Mouse (Mus musculus): Measurements from ENCODE around the gene Rubcn. TPM values are rescaled to one million over a fixed set of nuclear protein-coding genes. Genes with fewer than 3 reads are reported as not detected.
"Not testable (repeated sequence)": the region's sequence is repeated elsewhere in the genome, so short reads cannot be mapped to it uniquely, and the experiment has no call there.

The Rubcn gene
- total RNA-seq, 2 experiments from 2014 or later: 4.0 to 6.6 TPM

GRCm38 (mm10) chr16:32875281-32875680, 2.3 kb downstream of the Rubcn start:
- not testable (repeated sequence) for ATAC-seq (replicated peaks; ENCODE audit: low FRiP score, low TSS enrichment, poor library complexity, severe bottlenecking)

GRCm38 (mm10) chr16:32873366-32873765, 4.2 kb downstream of the Rubcn start:
- no peak for ATAC-seq (replicated peaks; ENCODE audit: low FRiP score, low TSS enrichment, poor library complexity, severe bottlenecking)

- no peak for ATAC-seq (replicated peaks; ENCODE audit: low FRiP score, low TSS enrichment, poor library complexity, severe bottlenecking)
Observed at GRCm38 (mm10) chr16:32870231-32870630, 7.3 kb downstream of the Rubcn start.

GRCm38 (mm10) chr16:32867919-32868552, 9.5 kb downstream of the Rubcn start:
- peak; percentile 99 for ATAC-seq (replicated peaks; ENCODE audit: low FRiP score, low TSS enrichment, poor library complexity, severe bottlenecking)

- ATAC-seq (replicated peaks; ENCODE audit: low FRiP score, low TSS enrichment, poor library complexity, severe bottlenecking): no peak
Observed at GRCm38 (mm10) chr16:32866713-32867112, 10.9 kb downstream of the Rubcn start.

GRCm38 (mm10) chr16:32865401-32865800, 12.2 kb downstream of the Rubcn start:
- ATAC-seq (replicated peaks; ENCODE audit: low FRiP score, low TSS enrichment, poor library complexity, severe bottlenecking): no peak

- ATAC-seq (replicated peaks; ENCODE audit: low FRiP score, low TSS enrichment, poor library complexity, severe bottlenecking): no peak
Observed at GRCm38 (mm10) chr16:32861813-32862385, 15.7 kb downstream of the Rubcn start.

- no peak for ATAC-seq (replicated peaks; ENCODE audit: low FRiP score, low TSS enrichment, poor library complexity, severe bottlenecking)
Observed at GRCm38 (mm10) chr16:32858771-32859636, 18.6 kb downstream of the Rubcn start.

GRCm38 (mm10) chr16:32858356-32858755, 19.2 kb downstream of the Rubcn start:
- ATAC-seq (replicated peaks; ENCODE audit: low FRiP score, low TSS enrichment, poor library complexity, severe bottlenecking): no peak

GRCm38 (mm10) chr16:32856751-32857150, 20.8 kb downstream of the Rubcn start:
- ATAC-seq (replicated peaks; ENCODE audit: low FRiP score, low TSS enrichment, poor library complexity, severe bottlenecking): no peak

GRCm38 (mm10) chr16:32854050-32854571, 23.5 kb downstream of the Rubcn start:
- ATAC-seq (replicated peaks; ENCODE audit: low FRiP score, low TSS enrichment, poor library complexity, severe bottlenecking): peak; percentile 93

GRCm38 (mm10) chr16:32853492-32854049, 24.0 kb downstream of the Rubcn start:
- ATAC-seq (replicated peaks; ENCODE audit: low FRiP score, low TSS enrichment, poor library complexity, severe bottlenecking): no peak

GRCm38 (mm10) chr16:32849042-32849830, 28.3 kb downstream of the Rubcn start:
- no peak for ATAC-seq (replicated peaks; ENCODE audit: low FRiP score, low TSS enrichment, poor library complexity, severe bottlenecking)

- no peak for ATAC-seq (replicated peaks; ENCODE audit: low FRiP score, low TSS enrichment, poor library complexity, severe bottlenecking)
Observed at GRCm38 (mm10) chr16:32847103-32847502, 30.5 kb downstream of the Rubcn start.

GRCm38 (mm10) chr16:32831501-32831900, 46.1 kb downstream of the Rubcn start:
- no peak for ATAC-seq (replicated peaks; ENCODE audit: low FRiP score, low TSS enrichment, poor library complexity, severe bottlenecking)

GRCm38 (mm10) chr16:32829104-32829503, 48.5 kb downstream of the Rubcn start:
- ATAC-seq (replicated peaks; ENCODE audit: low FRiP score, low TSS enrichment, poor library complexity, severe bottlenecking): no peak

GRCm38 (mm10) chr16:32826521-32826920, 51.0 kb downstream of the Rubcn start:
- ATAC-seq (replicated peaks; ENCODE audit: low FRiP score, low TSS enrichment, poor library complexity, severe bottlenecking): no peak

GRCm38 (mm10) chr16:32825380-32825779, 52.2 kb downstream of the Rubcn start:
- ATAC-seq (replicated peaks; ENCODE audit: low FRiP score, low TSS enrichment, poor library complexity, severe bottlenecking): no peak

GRCm38 (mm10) chr16:32824061-32824460, 53.5 kb downstream of the Rubcn start:
- no peak for ATAC-seq (replicated peaks; ENCODE audit: low FRiP score, low TSS enrichment, poor library complexity, severe bottlenecking)
